Mouse (Mus musculus) midbrain, embryonic 10.5 days (tissue): ENCODE measurements around the gene Plppr3. TPM values are rescaled to one million over a fixed set of nuclear protein-coding genes. Genes with fewer than 3 reads are reported as not detected.
"Not testable (repeated sequence)": the region's sequence is repeated elsewhere in the genome, so short reads cannot be mapped to it uniquely, and the experiment has no call there.

Source experiments
- DNase-seq: peaks from one replicate; pipeline ENCODE4 v3.0.0-alpha.2; 2017; ENCODE audit warnings: low spot score
- H3K27ac ChIP-seq: fragments of 300-500 bp; sonication (generic); replicated peaks from 2 replicates; pipeline ENCODE4 v1.5.1; 2016; ENCODE audit warnings: mild to moderate bottlenecking
- H3K27me3 ChIP-seq: fragments of 300-500 bp; sonication (generic); 2 replicates; pipeline ENCODE4 v1.6.1; 2016; ENCODE audit warnings: low read depth, mild to moderate bottlenecking; ENCODE audit not compliant: poor library complexity, severe bottlenecking
- H3K36me3 ChIP-seq: fragments of 300-500 bp; sonication (generic); 2 replicates; pipeline ENCODE4 v1.6.1; 2016; ENCODE audit warnings: mild to moderate bottlenecking, moderate library complexity
- H3K4me1 ChIP-seq: fragments of 300-500 bp; sonication (generic); 2 replicates; pipeline ENCODE4 v1.6.1; 2016
- H3K4me3 ChIP-seq: fragments of 300-500 bp; sonication (generic); 2 replicates; pipeline ENCODE4 v1.5.1; 2016; ENCODE audit warnings: mild to moderate bottlenecking, moderate library complexity
- H3K9me3 ChIP-seq: fragments of 300-500 bp; sonication (generic); replicated peaks from 2 replicates; pipeline ENCODE4 v1.6.1; 2016; ENCODE audit warnings: mild to moderate bottlenecking
- WGBS: fragments of 180-500 bp; shearing (Covaris S2); methylation state at CpG from one replicate; pipeline ENCODE4 v1.1.7; 2016; 5-methylcytosine and 5-hydroxymethylcytosine counted together
- polyA plus RNA-seq: library from polyadenylated mRNA; unstranded; fragments of >200 nt; fragmentation: Nextera tagmentation; extraction: Ambion mirVana; gene quantifications from 2 replicates; pipeline ENCODE4 v1.2.1, GENCODE M21; 2016

Gene Plppr3
- polyA plus RNA-seq, 1 experiment from 2014 or later = 110 TPM

- H3K9me3 ChIP-seq, H3K4me3 ChIP-seq, H3K4me1 ChIP-seq, H3K27ac ChIP-seq: not testable (repeated sequence)
- 47% methylated on average over 22 of the region's 22 CpGs for WGBS
- Histone ChIP-seq H3K27me3 (peaks cover 46% of the 10 kb centered on the region), H3K36me3 (peaks cover 37% of the 10 kb centered on the region)
- DNase-seq = peak; percentile 84
These were observed 18.2 kb upstream of the Plppr3 start for GRCm38 (mm10) chr10:79892451-79893118.

- 49% methylated on average over 5 of the region's 5 CpGs for WGBS
- Histone ChIP-seq H3K36me3 (peaks cover 18% of the 10 kb centered on the region), H3K4me3 (no peak within 1 kb of the TSS), H3K4me1 (no peaks in the 10 kb centered on the region), H3K27ac (no peak within 1 kb of the TSS), H3K9me3 (no peaks in the 10 kb centered on the region), H3K27me3 (peaks cover 29% of the 10 kb centered on the region)
- no peak for DNase-seq
These were observed 16.2 kb upstream of the Plppr3 start, which contains the start of gene Cfd for GRCm38 (mm10) chr10:79890670-79891069. Gene Cfd (plus strand): TSS chr10:79890853.

- 97% methylated on average over 2 of the region's 2 CpGs for WGBS
- Histone ChIP-seq H3K9me3 (no peaks in the 10 kb centered on the region), H3K4me1 (no peaks in the 10 kb centered on the region), H3K27me3 (peaks cover 29% of the 10 kb centered on the region), H3K27ac (no peak overlapping the region), H3K4me3 (no peak overlapping the region), H3K36me3 (peaks cover 6% of the 10 kb centered on the region; the same call in 1 of the 2 replicates)
- DNase-seq = no peak
These were observed 15.0 kb upstream of the Plppr3 start for GRCm38 (mm10) chr10:79889386-79889785.

GRCm38 (mm10) chr10:79886611-79887010, 12.2 kb upstream of the Plppr3 start:
- no peaks in the 10 kb centered on the region for H3K9me3 ChIP-seq
- no peak overlapping the region for H3K4me3 ChIP-seq
- peaks cover 52% of the 10 kb centered on the region for H3K27me3 ChIP-seq
- 84% methylated on average over 8 of the region's 8 CpGs for WGBS
- H3K27ac ChIP-seq = no peak overlapping the region
- DNase-seq = no peak
- no peaks in the 10 kb centered on the region for H3K36me3 ChIP-seq
- peaks cover 21% of the 10 kb centered on the region for H3K4me1 ChIP-seq

GRCm38 (mm10) chr10:79886054-79886453, 11.6 kb upstream of the Plppr3 start, which contains the start of gene Elane:
Gene Elane (plus strand): TSS chr10:79886247.
- Histone ChIP-seq H3K9me3 (no peaks in the 10 kb centered on the region), H3K36me3 (no peaks in the 10 kb centered on the region), H3K4me1 (peaks cover 21% of the 10 kb centered on the region), H3K27ac (no peak within 1 kb of the TSS), H3K27me3 (peaks cover 54% of the 10 kb centered on the region), H3K4me3 (no peak within 1 kb of the TSS)
- no peak for DNase-seq
- WGBS = 88% methylated on average over 6 of the region's 6 CpGs

GRCm38 (mm10) chr10:79884938-79885337, 10.5 kb upstream of the Plppr3 start:
- 84% methylated on average over 3 of the region's 3 CpGs for WGBS
- DNase-seq, H3K9me3 ChIP-seq, H3K27ac ChIP-seq, H3K36me3 ChIP-seq, H3K4me3 ChIP-seq: not testable (repeated sequence)
- H3K4me1 ChIP-seq = peaks cover 26% of the 10 kb centered on the region
- peaks cover 55% of the 10 kb centered on the region for H3K27me3 ChIP-seq

- peaks cover 30% of the 10 kb centered on the region for H3K4me1 ChIP-seq
- H3K27me3 ChIP-seq = peaks cover 58% of the 10 kb centered on the region
- no peaks in the 10 kb centered on the region for H3K9me3 ChIP-seq
- no peak overlapping the region for H3K27ac ChIP-seq
- H3K36me3 ChIP-seq = no peaks in the 10 kb centered on the region
- H3K4me3 ChIP-seq = no peak overlapping the region
- no peak for DNase-seq
- 78% methylated on average over 4 of the region's 4 CpGs for WGBS
These were observed 10.0 kb upstream of the Plppr3 start for GRCm38 (mm10) chr10:79884446-79884845.

GRCm38 (mm10) chr10:79883297-79884084, 9.1 kb upstream of the Plppr3 start:
- Histone ChIP-seq H3K27me3 (peaks cover 62% of the 10 kb centered on the region), H3K4me3 (peak overlapping the region; percentile 20; the same call in 1 of the 2 replicates), H3K27ac (no peak overlapping the region), H3K4me1 (peaks cover 32% of the 10 kb centered on the region), H3K9me3 (no peaks in the 10 kb centered on the region), H3K36me3 (no peaks in the 10 kb centered on the region)
- DNase-seq = peak; percentile 81
- 14% methylated on average over 22 of the region's 22 CpGs for WGBS

- no peak overlapping the region; the same call in 1 of the 2 replicates for H3K27ac ChIP-seq
- 9% methylated on average over 22 of the region's 22 CpGs for WGBS
- H3K27me3 ChIP-seq = peaks cover 64% of the 10 kb centered on the region
- no peaks in the 10 kb centered on the region for H3K9me3 ChIP-seq
- DNase-seq = no peak
- peak overlapping the region; percentile 32 for H3K4me3 ChIP-seq
- H3K36me3 ChIP-seq = no peaks in the 10 kb centered on the region
- H3K4me1 ChIP-seq = peaks cover 42% of the 10 kb centered on the region
These were observed 7.5 kb upstream of the Plppr3 start for GRCm38 (mm10) chr10:79881981-79882380.

GRCm38 (mm10) chr10:79880721-79881120, 6.3 kb upstream of the Plppr3 start:
- 20% methylated on average over 9 of the region's 9 CpGs for WGBS
- H3K36me3 ChIP-seq = no peaks in the 10 kb centered on the region
- H3K9me3 ChIP-seq = no peaks in the 10 kb centered on the region
- H3K4me1 ChIP-seq = peaks cover 44% of the 10 kb centered on the region
- no peak overlapping the region for H3K4me3 ChIP-seq
- H3K27ac ChIP-seq = no peak overlapping the region
- no peak for DNase-seq
- peaks cover 65% of the 10 kb centered on the region for H3K27me3 ChIP-seq

GRCm38 (mm10) chr10:79879527-79879926, 5.1 kb upstream of the Plppr3 start:
- DNase-seq = no peak
- Histone ChIP-seq H3K27me3 (peaks cover 64% of the 10 kb centered on the region), H3K36me3 (no peaks in the 10 kb centered on the region), H3K4me1 (peaks cover 56% of the 10 kb centered on the region), H3K9me3 (no peaks in the 10 kb centered on the region), H3K27ac (0 out of 2 replicates have a peak overlapping the region, but pooled peaks have one; percentile 14), H3K4me3 (no peak overlapping the region)
- whole genome bisulfite sequencing = 54% methylated on average over 3 of the region's 3 CpGs

- Histone ChIP-seq H3K4me1 (peaks cover 63% of the 10 kb centered on the region), H3K9me3 (no peaks in the 10 kb centered on the region), H3K4me3 (no peak overlapping the region), H3K36me3 (0 out of 2 replicates have a peak, but pooled peaks cover 2% of the 10 kb centered on the region), H3K27ac (no peak overlapping the region), H3K27me3 (peaks cover 46% of the 10 kb centered on the region)
- no peak for DNase-seq
- WGBS = 52% methylated on average over 12 of the region's 12 CpGs
These were observed 3.3 kb upstream of the Plppr3 start for GRCm38 (mm10) chr10:79877757-79878156.

GRCm38 (mm10) chr10:79877174-79877573, 2.7 kb upstream of the Plppr3 start:
- peaks cover 63% of the 10 kb centered on the region for H3K4me1 ChIP-seq

More at GRCm38 (mm10) chr10:79877174-79877573, 2.7 kb upstream of the Plppr3 start:
- Histone ChIP-seq H3K4me3 (no peak overlapping the region), H3K36me3 (peaks cover 8% of the 10 kb centered on the region; the same call in 1 of the 2 replicates), H3K27ac (no peak overlapping the region), H3K27me3 (peaks cover 41% of the 10 kb centered on the region), H3K9me3 (no peaks in the 10 kb centered on the region)
- WGBS = 52% methylated on average over 1 of the region's 1 CpGs
- no peak for DNase-seq
